In the genomic region with DNA sequence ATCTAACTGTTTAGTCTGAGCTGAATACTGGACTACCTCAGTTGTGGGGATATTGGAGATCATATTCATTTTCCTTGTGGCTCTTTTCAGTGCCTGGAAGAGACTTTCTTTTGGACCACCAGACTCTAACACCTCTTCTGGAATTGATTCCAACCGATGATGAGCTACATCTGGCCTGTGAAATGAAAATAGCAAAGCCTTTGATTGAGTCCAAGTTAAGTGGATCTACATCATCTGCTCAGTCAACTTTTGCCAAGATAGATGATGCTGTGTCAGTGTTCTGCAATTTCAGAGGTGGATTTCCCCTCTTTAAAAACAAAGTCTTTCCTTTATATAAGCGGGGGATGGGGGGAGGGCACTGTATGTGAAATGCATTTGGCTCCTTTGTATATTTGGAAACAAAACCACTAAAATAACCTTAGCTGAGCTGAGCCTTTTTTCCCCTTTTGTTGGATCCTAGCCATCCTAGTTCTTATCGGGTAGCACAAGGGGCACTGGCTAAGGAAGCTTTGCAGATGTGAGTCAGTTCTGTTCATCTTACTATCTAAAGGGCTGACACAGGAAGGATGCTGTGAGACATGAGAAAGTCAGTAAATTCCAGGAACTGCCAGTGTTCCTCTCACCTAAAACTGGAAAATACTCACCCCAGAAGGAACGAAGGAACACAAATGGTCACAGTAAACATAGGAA, we compare ENCODE assay signal across 13 mouse cellular contexts.
A peak's percentile ranks its signal among the peaks of the same experiment; 100 is the strongest.
DNase-seq lines count a peak whose midpoint lies in the region; ATAC-seq lines count a peak whose summit lies in the region.
"Had no signal": no experiment of that assay in that cellular context is flagged by ENCODE, and none has a peak within 500 bp of the region (broad histone marks: within the 10 kb centered on the region; RNA-seq: fewer than 3 reads in every experiment).

No protein-coding gene starts in this region.

- 63% methylated on average over 4 of the region's 4 CpGs for WGBS in forebrain, embryonic 15.5 days
- WGBS in forebrain, embryonic 10.5 days, result 89% methylated on average over 4 of the region's 4 CpGs

- no peaks in the 10 kb centered on the region for H3K36me3 ChIP-seq in forebrain, embryonic 15.5 days
- H3K36me3 ChIP-seq in forebrain, embryonic 10.5 days (replicated peaks), result no peaks in the 10 kb centered on the region
- H3K36me3 ChIP-seq: intestine, embryonic 15.5 days; midbrain, embryonic 12.5 days had no signal

- 0 out of 2 replicates have a peak overlapping the region, but pooled peaks have one; percentile 41 for H3K27ac ChIP-seq in forebrain, embryonic 15.5 days (replicated peaks)
- no peak overlapping the region for H3K27ac ChIP-seq in forebrain, embryonic 10.5 days
- H3K27ac ChIP-seq: intestine, embryonic 15.5 days; liver, embryonic 14.5 days; midbrain, embryonic 12.5 days had no signal

- H3K27me3 ChIP-seq in forebrain, embryonic 15.5 days, result no peaks in the 10 kb centered on the region
- H3K27me3 ChIP-seq in forebrain, embryonic 10.5 days (ENCODE audit: poor library complexity, severe bottlenecking), result no peaks in the 10 kb centered on the region
- H3K27me3 ChIP-seq: intestine, embryonic 15.5 days; midbrain, embryonic 12.5 days had no signal

- H3K9ac ChIP-seq in forebrain, embryonic 15.5 days (replicated peaks), result no peak overlapping the region
- H3K9ac ChIP-seq: intestine, embryonic 15.5 days; liver, embryonic 14.5 days; midbrain, embryonic 12.5 days had no signal

- DNase-seq in forebrain, embryonic 10.5 days (ENCODE audit: extremely low spot score, low spot score), result no peak
- peak; percentile 16 for DNase-seq in layer of hippocampus, adult 11-12 months (ENCODE audit: low spot score)
- no peak for DNase-seq in layer of hippocampus, postnatal 25 days (ENCODE audit: extremely low spot score in 1 of 2, low spot score in 1 of 2)
- DNase-seq in NIH3T3 (ENCODE audit: low read depth), result peak; percentile 2
- DNase-seq in layer of hippocampus, adult 9-10 months (ENCODE audit: low spot score), result peak; percentile 32
- DNase-seq in embryo, embryonic 11 days, result no peak
- DNase-seq in gastrocnemius, postnatal 10 days, result no peak
- DNase-seq: thymus, postnatal 36 days had no signal

- ATAC-seq in forebrain, embryonic 15.5 days (replicated peaks), result no peak; the same call in 1 of the 2 replicates
- ATAC-seq: intestine, embryonic 15.5 days had no signal

- no peaks in the 10 kb centered on the region for H3K9me3 ChIP-seq in forebrain, embryonic 15.5 days
- H3K9me3 ChIP-seq in forebrain, embryonic 10.5 days, result no peaks in the 10 kb centered on the region
- H3K9me3 ChIP-seq: intestine, embryonic 15.5 days; midbrain, embryonic 12.5 days had no signal

- no peaks in the 10 kb centered on the region for H3K4me1 ChIP-seq in forebrain, embryonic 15.5 days
- H3K4me1 ChIP-seq in forebrain, embryonic 10.5 days, result no peaks in the 10 kb centered on the region
- H3K4me1 ChIP-seq: intestine, embryonic 15.5 days; midbrain, embryonic 12.5 days had no signal

- no peak overlapping the region for H3K4me2 ChIP-seq in forebrain, embryonic 15.5 days (replicated peaks)
- H3K4me2 ChIP-seq: intestine, embryonic 15.5 days; midbrain, embryonic 12.5 days had no signal

- no peak overlapping the region for H3K4me3 ChIP-seq in forebrain, embryonic 15.5 days
- no peak overlapping the region for H3K4me3 ChIP-seq in forebrain, embryonic 10.5 days
- H3K4me3 ChIP-seq: erythroblast, embryonic 14.5 days; intestine, embryonic 15.5 days; midbrain, embryonic 12.5 days had no signal

Comparison
In these comparisons a context has a peak if more than half of its experiments do, and no peak if none do; other contexts are left out.
1. DNase-seq: peak in layer of hippocampus, adult 11-12 months (single experiment), NIH3T3 (single experiment) and layer of hippocampus, adult 9-10 months (single experiment); none in forebrain, embryonic 10.5 days (single experiment), layer of hippocampus, postnatal 25 days (0 of 2), embryo, embryonic 11 days (single experiment) and gastrocnemius, postnatal 10 days (single experiment).